Mouse (Mus musculus): ENCODE data around the gene Ubxn2a. TPM values are rescaled to one million over a fixed set of nuclear protein-coding genes. Genes with fewer than 3 reads are reported as not detected.

Ubxn2a gene
- total and polyA plus RNA-seq, 3 experiments: 21.9 to 22.8 TPM; not detected in 1

- no peak for DNase-seq (ENCODE audit: low read depth, low spot score)
- H3K4me1 ChIP-seq (ENCODE audit: control insufficient read depth in 1 of 2, insufficient read depth in 2 of 2, low read length in 2 of 2): no peaks in the 10 kb centered on the region
- no peak overlapping the region for H3K9ac ChIP-seq (ENCODE audit: control insufficient read depth, low read depth, low read length, poor library complexity, severe bottlenecking)
- no peak overlapping the region for H3K27ac ChIP-seq (ENCODE audit: control insufficient read depth, low read depth, low read length)
- peaks cover 0 to 11% of the 10 kb centered on the region in 2 experiments; a peak in 2 of 4 replicates for H3K36me3 ChIP-seq (ENCODE audit: control insufficient read depth in 1 of 2, insufficient read depth in 2 of 2, low read length in 2 of 2)
- H3K9me3 ChIP-seq (replicated peaks; ENCODE audit: insufficient read depth, low read length): no peaks in the 10 kb centered on the region
- no peak for TF ChIP-seq NRF1 (IDR thresholded peaks at IDR 0.05; ENCODE audit: insufficient read depth, low read depth, low read length, poor library complexity, severe bottlenecking)
- TF ChIP-seq MYC (IDR thresholded peaks at IDR 0.05; ENCODE audit: low read depth, low read length): no peak
- no peak for TF ChIP-seq MAFK (IDR thresholded peaks at IDR 0.05; ENCODE audit: borderline replicate concordance, low read depth, low read length)
- no peak for TF ChIP-seq CHD1 (IDR thresholded peaks at IDR 0.05; ENCODE audit: low read depth, low read length)
- no peak for TF ChIP-seq NELFE (IDR thresholded peaks at IDR 0.05; ENCODE audit: low read depth, low read length)
- TF ChIP-seq TAL1 (IDR thresholded peaks at IDR 0.05; ENCODE audit: low read length): no peak
- no peak for TF ChIP-seq KAT2A (conservative IDR thresholded peaks at IDR 0.05; ENCODE audit: low read depth, low read length)
- no peak for TF ChIP-seq ZC3H11A (IDR thresholded peaks at IDR 0.05; ENCODE audit: low read depth, low read length)
- no peak for TF ChIP-seq MXI1 (IDR thresholded peaks at IDR 0.05; ENCODE audit: low read depth, low read length)
- TF ChIP-seq GATA1 (IDR thresholded peaks at IDR 0.05; ENCODE audit: low read depth, low read length): no peak
- no peak for TF ChIP-seq MAZ (IDR thresholded peaks at IDR 0.05; ENCODE audit: low read depth, low read length)
- no peak for TF ChIP-seq EP300 (IDR thresholded peaks at IDR 0.05; ENCODE audit: low read depth in 1 of 2, low read length in 2 of 2)
- TF ChIP-seq CTCF (IDR thresholded peaks at IDR 0.05 in 2 of 3, conservative IDR thresholded peaks at IDR 0.05 in 1 of 3; ENCODE audit: control insufficient read depth in 1 of 3, insufficient read depth in 1 of 3, low read depth in 2 of 3, low read length in 3 of 3, poor library complexity in 1 of 3, severe bottlenecking in 1 of 3): no peak
- TF ChIP-seq USF1 (IDR thresholded peaks at IDR 0.05; ENCODE audit: low read depth, low read length): no peak
- TF ChIP-seq ZNF384 (IDR thresholded peaks at IDR 0.05; ENCODE audit: low read depth, low read length): no peak
- no peak for TF ChIP-seq MAX (IDR thresholded peaks at IDR 0.05; ENCODE audit: low read length)
- H3K27me3 ChIP-seq (ENCODE audit: control insufficient read depth in 1 of 2, insufficient read depth in 2 of 2, low read length in 2 of 2): no peaks in the 10 kb centered on the region
- H3K4me3 ChIP-seq (ENCODE audit: control insufficient read depth in 1 of 2, insufficient read depth in 1 of 2, low read depth in 2 of 2, low read length in 2 of 2): no peak overlapping the region
- no peaks in the 10 kb centered on the region for H3K79me2 ChIP-seq (ENCODE audit: control insufficient read depth, insufficient read depth, low read length, poor library complexity)
Observed at GRCm38 (mm10) chr12:4859241-4859914, 48.1 kb downstream of the Ubxn2a start.

GRCm38 (mm10) chr12:4856834-4857233 lies 50.7 kb downstream of the Ubxn2a start:
- peaks cover 0 to 3% of the 10 kb centered on the region in 2 experiments; a peak in 2 of 4 replicates for H3K36me3 ChIP-seq (ENCODE audit: control insufficient read depth in 1 of 2, insufficient read depth in 2 of 2, low read length in 2 of 2)
- TF ChIP-seq CTCF (IDR thresholded peaks at IDR 0.05 in 2 of 3, conservative IDR thresholded peaks at IDR 0.05 in 1 of 3; ENCODE audit: control insufficient read depth in 1 of 3, insufficient read depth in 1 of 3, low read depth in 2 of 3, low read length in 3 of 3, poor library complexity in 1 of 3, severe bottlenecking in 1 of 3) (peak in 2 of 3 experiments; percentile 36 to 49; a peak in 3 of 6 replicates), RAD21 (IDR thresholded peaks at IDR 0.05; ENCODE audit: low read depth, low read length) (peak; percentile 29), SMC3 (IDR thresholded peaks at IDR 0.05; ENCODE audit: low read depth, low read length) (peak; percentile 47), GATA1 (IDR thresholded peaks at IDR 0.05; ENCODE audit: low read depth, low read length) (no peak), ELF1 (IDR thresholded peaks at IDR 0.05; ENCODE audit: low read depth, low read length) (no peak), TBP (IDR thresholded peaks at IDR 0.05; ENCODE audit: low read depth, low read length) (peak; percentile 70), ZNF384 (IDR thresholded peaks at IDR 0.05; ENCODE audit: low read depth, low read length) (no peak), GABPA (IDR thresholded peaks at IDR 0.05; ENCODE audit: low read depth, low read length) (no peak), MYC (IDR thresholded peaks at IDR 0.05; ENCODE audit: low read depth, low read length) (no peak)
- no peak overlapping the region for H3K4me3 ChIP-seq (ENCODE audit: control insufficient read depth in 1 of 2, insufficient read depth in 1 of 2, low read depth in 2 of 2, low read length in 2 of 2)
- H3K9ac ChIP-seq (ENCODE audit: control insufficient read depth, low read depth, low read length, poor library complexity, severe bottlenecking): no peak overlapping the region
- no peaks in the 10 kb centered on the region for H3K4me1 ChIP-seq (ENCODE audit: control insufficient read depth in 1 of 2, insufficient read depth in 2 of 2, low read length in 2 of 2)
- H3K9me3 ChIP-seq (replicated peaks; ENCODE audit: insufficient read depth, low read length): no peaks in the 10 kb centered on the region
- DNase-seq (ENCODE audit: low read depth, low spot score): peak; percentile 33
- H3K79me2 ChIP-seq (ENCODE audit: control insufficient read depth, insufficient read depth, low read length, poor library complexity): no peaks in the 10 kb centered on the region
- no peak overlapping the region for H3K27ac ChIP-seq (ENCODE audit: control insufficient read depth, low read depth, low read length)
- no peaks in the 10 kb centered on the region for H3K27me3 ChIP-seq (ENCODE audit: control insufficient read depth in 1 of 2, insufficient read depth in 2 of 2, low read length in 2 of 2)
